Mouse (Mus musculus): ENCODE measurements at regions not wholly inside any gene's neighbourhood (a gene's known extent, or its start where the extent isn't known, plus 50 kb on each side); places are given as distances from the start of the nearest gene placed in this dataset.

- H3K9ac ChIP-seq (ENCODE audit: low read depth, low read length): no peak overlapping the region
- H3K9me3 ChIP-seq (ENCODE audit: control insufficient read depth, low read length): no peaks in the 10 kb centered on the region
- H3K27me3 ChIP-seq (replicated peaks; ENCODE audit: control insufficient read depth, insufficient read depth, low read length): no peaks in the 10 kb centered on the region
- no peaks in the 10 kb centered on the region for H3K36me3 ChIP-seq (ENCODE audit: control insufficient read depth, insufficient read depth, low read length)
- ATAC-seq (replicated peaks; ENCODE audit: low FRiP score) (no peak), DNase-seq (ENCODE audit: low spot score) (no peak)
- no peaks in the 10 kb centered on the region for H3K4me1 ChIP-seq (replicated peaks; ENCODE audit: control insufficient read depth, insufficient read depth, low read length)
- no peak overlapping the region for H3K4me2 ChIP-seq
- H3K4me3 ChIP-seq (ENCODE audit: low read depth, low read length): no peak overlapping the region
- H3K27ac ChIP-seq (ENCODE audit: low read depth, low read length): no peak overlapping the region
These were observed 1387.8 kb upstream of the Lrrc6 start for GRCm38 (mm10) chr15:67888548-67888947.

GRCm38 (mm10) chr15:67855291-67855690 is 1354.6 kb upstream of the Lrrc6 start:
- no peaks in the 10 kb centered on the region for H3K9me3 ChIP-seq (ENCODE audit: control insufficient read depth, low read length)
- no peaks in the 10 kb centered on the region for H3K27me3 ChIP-seq (replicated peaks; ENCODE audit: control insufficient read depth, insufficient read depth, low read length)
- H3K36me3 ChIP-seq (ENCODE audit: control insufficient read depth, insufficient read depth, low read length): no peaks in the 10 kb centered on the region
- no peak overlapping the region for H3K9ac ChIP-seq (ENCODE audit: low read depth, low read length)
- ATAC-seq (replicated peaks; ENCODE audit: low FRiP score) (no peak), DNase-seq (ENCODE audit: low spot score) (no peak)
- H3K27ac ChIP-seq (ENCODE audit: low read depth, low read length): no peak overlapping the region
- WGBS: 86% methylated on average over 1 of the region's 1 CpGs
- H3K4me2 ChIP-seq: no peak overlapping the region
- H3K4me3 ChIP-seq (ENCODE audit: low read depth, low read length): no peak overlapping the region
- no peaks in the 10 kb centered on the region for H3K4me1 ChIP-seq (replicated peaks; ENCODE audit: control insufficient read depth, insufficient read depth, low read length)

GRCm38 (mm10) chr15:67850118-67850517 is 1349.4 kb upstream of the Lrrc6 start:
- no peaks in the 10 kb centered on the region for H3K4me1 ChIP-seq (replicated peaks; ENCODE audit: control insufficient read depth, insufficient read depth, low read length)
- no peaks in the 10 kb centered on the region for H3K9me3 ChIP-seq (ENCODE audit: control insufficient read depth, low read length)
- H3K4me2 ChIP-seq: no peak overlapping the region
- 53% methylated on average over 3 of the region's 3 CpGs for WGBS
- no peaks in the 10 kb centered on the region for H3K27me3 ChIP-seq (replicated peaks; ENCODE audit: control insufficient read depth, insufficient read depth, low read length)
- DNase-seq (ENCODE audit: low spot score): no peak
- H3K9ac ChIP-seq (ENCODE audit: low read depth, low read length): no peak overlapping the region
- H3K4me3 ChIP-seq (ENCODE audit: low read depth, low read length): no peak overlapping the region
- ATAC-seq (replicated peaks; ENCODE audit: low FRiP score): no peak
- H3K27ac ChIP-seq (ENCODE audit: low read depth, low read length): no peak overlapping the region
- no peaks in the 10 kb centered on the region for H3K36me3 ChIP-seq (ENCODE audit: control insufficient read depth, insufficient read depth, low read length)

- Histone ChIP-seq H3K36me3 (ENCODE audit: control insufficient read depth, insufficient read depth, low read length) (no peaks in the 10 kb centered on the region), H3K4me2 (no peak overlapping the region), H3K4me1 (replicated peaks; ENCODE audit: control insufficient read depth, insufficient read depth, low read length) (no peaks in the 10 kb centered on the region), H3K9ac (ENCODE audit: low read depth, low read length) (no peak overlapping the region), H3K27ac (ENCODE audit: low read depth, low read length) (no peak overlapping the region), H3K4me3 (ENCODE audit: low read depth, low read length) (no peak overlapping the region), H3K9me3 (ENCODE audit: control insufficient read depth, low read length) (no peaks in the 10 kb centered on the region), H3K27me3 (replicated peaks; ENCODE audit: control insufficient read depth, insufficient read depth, low read length) (no peaks in the 10 kb centered on the region)
- WGBS: 74% methylated on average over 2 of the region's 2 CpGs
- no peak for ATAC-seq (replicated peaks; ENCODE audit: low FRiP score)
- DNase-seq (ENCODE audit: low spot score): no peak
These were observed 1345.0 kb upstream of the Lrrc6 start for GRCm38 (mm10) chr15:67845707-67846106.

GRCm38 (mm10) chr15:67840671-67841070 is 1340.0 kb upstream of the Lrrc6 start:
- no peak for ATAC-seq (replicated peaks; ENCODE audit: low FRiP score)
- Histone ChIP-seq H3K4me2 (no peak overlapping the region), H3K9me3 (ENCODE audit: control insufficient read depth, low read length) (no peaks in the 10 kb centered on the region), H3K27me3 (replicated peaks; ENCODE audit: control insufficient read depth, insufficient read depth, low read length) (no peaks in the 10 kb centered on the region), H3K27ac (ENCODE audit: low read depth, low read length) (no peak overlapping the region), H3K4me3 (ENCODE audit: low read depth, low read length) (no peak overlapping the region), H3K9ac (ENCODE audit: low read depth, low read length) (no peak overlapping the region), H3K36me3 (ENCODE audit: control insufficient read depth, insufficient read depth, low read length) (no peaks in the 10 kb centered on the region), H3K4me1 (replicated peaks; ENCODE audit: control insufficient read depth, insufficient read depth, low read length) (no peaks in the 10 kb centered on the region)
- WGBS: 71% methylated on average over 3 of the region's 3 CpGs
- no peak for DNase-seq (ENCODE audit: low spot score)

GRCm38 (mm10) chr15:67825796-67826484 is 1325.2 kb upstream of the Lrrc6 start:
- DNase-seq (ENCODE audit: low spot score) (no peak), ATAC-seq (replicated peaks; ENCODE audit: low FRiP score) (no peak)
- Histone ChIP-seq H3K4me3 (ENCODE audit: low read depth, low read length) (no peak overlapping the region), H3K4me2 (no peak overlapping the region), H3K36me3 (ENCODE audit: control insufficient read depth, insufficient read depth, low read length) (no peaks in the 10 kb centered on the region), H3K9me3 (ENCODE audit: control insufficient read depth, low read length) (no peaks in the 10 kb centered on the region), H3K27ac (ENCODE audit: low read depth, low read length) (no peak overlapping the region), H3K4me1 (replicated peaks; ENCODE audit: control insufficient read depth, insufficient read depth, low read length) (no peaks in the 10 kb centered on the region), H3K27me3 (replicated peaks; ENCODE audit: control insufficient read depth, insufficient read depth, low read length) (no peaks in the 10 kb centered on the region), H3K9ac (ENCODE audit: low read depth, low read length) (no peak overlapping the region)
- WGBS: 71% methylated on average over 4 of the region's 4 CpGs

- no peak overlapping the region for H3K27ac ChIP-seq (ENCODE audit: low read depth, low read length)
- no peak overlapping the region for H3K4me3 ChIP-seq (ENCODE audit: low read depth, low read length)
- no peaks in the 10 kb centered on the region for H3K9me3 ChIP-seq (ENCODE audit: control insufficient read depth, low read length)
- no peak overlapping the region for H3K4me2 ChIP-seq
- no peak overlapping the region for H3K9ac ChIP-seq (ENCODE audit: low read depth, low read length)
- 81% methylated on average over 3 of the region's 3 CpGs for WGBS
- no peaks in the 10 kb centered on the region for H3K4me1 ChIP-seq (replicated peaks; ENCODE audit: control insufficient read depth, insufficient read depth, low read length)
- H3K36me3 ChIP-seq (ENCODE audit: control insufficient read depth, insufficient read depth, low read length): no peaks in the 10 kb centered on the region
- ATAC-seq (replicated peaks; ENCODE audit: low FRiP score) (no peak), DNase-seq (ENCODE audit: low spot score) (no peak)
- H3K27me3 ChIP-seq (replicated peaks; ENCODE audit: control insufficient read depth, insufficient read depth, low read length): no peaks in the 10 kb centered on the region
These were observed 1322.5 kb upstream of the Lrrc6 start for GRCm38 (mm10) chr15:67823226-67823625.

- Histone ChIP-seq H3K4me1 (replicated peaks; ENCODE audit: control insufficient read depth, insufficient read depth, low read length) (no peaks in the 10 kb centered on the region), H3K27me3 (replicated peaks; ENCODE audit: control insufficient read depth, insufficient read depth, low read length) (no peaks in the 10 kb centered on the region), H3K27ac (ENCODE audit: low read depth, low read length) (no peak overlapping the region), H3K4me3 (ENCODE audit: low read depth, low read length) (no peak overlapping the region), H3K9me3 (ENCODE audit: control insufficient read depth, low read length) (no peaks in the 10 kb centered on the region), H3K4me2 (no peak overlapping the region), H3K9ac (ENCODE audit: low read depth, low read length) (no peak overlapping the region), H3K36me3 (ENCODE audit: control insufficient read depth, insufficient read depth, low read length) (no peaks in the 10 kb centered on the region)
- 77% methylated on average over 1 of the region's 1 CpGs for WGBS
- DNase-seq (ENCODE audit: low spot score) (no peak), ATAC-seq (replicated peaks; ENCODE audit: low FRiP score) (no peak)
These were observed 1299.2 kb upstream of the Lrrc6 start for GRCm38 (mm10) chr15:67799871-67800270.

- WGBS: 76% methylated on average over 2 of the region's 2 CpGs
- Histone ChIP-seq H3K27ac (ENCODE audit: low read depth, low read length) (no peak overlapping the region), H3K36me3 (ENCODE audit: control insufficient read depth, insufficient read depth, low read length) (no peaks in the 10 kb centered on the region), H3K4me3 (ENCODE audit: low read depth, low read length) (no peak overlapping the region), H3K4me1 (replicated peaks; ENCODE audit: control insufficient read depth, insufficient read depth, low read length) (no peaks in the 10 kb centered on the region), H3K4me2 (no peak overlapping the region), H3K9ac (ENCODE audit: low read depth, low read length) (no peak overlapping the region), H3K9me3 (ENCODE audit: control insufficient read depth, low read length) (no peaks in the 10 kb centered on the region), H3K27me3 (replicated peaks; ENCODE audit: control insufficient read depth, insufficient read depth, low read length) (no peaks in the 10 kb centered on the region)
- DNase-seq (ENCODE audit: low spot score): no peak
- no peak for ATAC-seq (replicated peaks; ENCODE audit: low FRiP score)
These were observed 1294.9 kb upstream of the Lrrc6 start for GRCm38 (mm10) chr15:67795578-67795977.
